Mouse (Mus musculus) intestine, embryonic 16.5 days (tissue): Measurements from ENCODE around the gene Unc13a. TPM values are rescaled to one million over a fixed set of nuclear protein-coding genes. Genes with fewer than 3 reads are reported as not detected.

Experiments used
- ATAC-seq: fragments of 200-750 bp; cut with Nextera tagmentation; 2 replicates; pipeline ENCODE4 v1.8.0; 2017; ENCODE audit warnings: moderate TSS enrichment, moderate library complexity
- H3K27ac ChIP-seq: fragments of 300-500 bp; sonication (generic); 2 replicates; pipeline ENCODE4 v1.5.1; 2014; ENCODE audit warnings: mild to moderate bottlenecking, low read length
- H3K27me3 ChIP-seq: fragments of 300-500 bp; sonication (generic); replicated peaks from 2 replicates; pipeline ENCODE4 v1.6.1; 2014; ENCODE audit warnings: low read length, control low read depth, mixed read lengths; ENCODE audit not compliant: control insufficient read depth, insufficient read depth
- H3K36me3 ChIP-seq: fragments of 300-500 bp; sonication (generic); 2 replicates; pipeline ENCODE4 v1.6.1; 2014; ENCODE audit warnings: low read length, control low read depth; ENCODE audit not compliant: control insufficient read depth, insufficient read depth
- H3K4me1 ChIP-seq: fragments of 300-500 bp; sonication (generic); 2 replicates; pipeline ENCODE4 v1.6.1; 2014; ENCODE audit warnings: low read length, control low read depth, mixed read lengths; ENCODE audit not compliant: control insufficient read depth, insufficient read depth
- H3K4me2 ChIP-seq: fragments of 300-500 bp; sonication (generic); 2 replicates; pipeline ENCODE4 v1.6.1; 2014; ENCODE audit warnings: low read depth, low read length, control low read depth
- H3K4me3 ChIP-seq: fragments of 300-500 bp; sonication (generic); 2 replicates; pipeline ENCODE4 v1.5.1; 2014; ENCODE audit warnings: mild to moderate bottlenecking, low read length
- H3K9ac ChIP-seq: fragments of 300-500 bp; sonication (generic); 2 replicates; pipeline ENCODE4 v1.6.1; 2014; ENCODE audit warnings: low read depth, low read length
- H3K9me3 ChIP-seq: fragments of 300-500 bp; sonication (generic); 2 replicates; pipeline ENCODE4 v1.6.1; 2016; ENCODE audit warnings: low read length, control low read depth; ENCODE audit not compliant: control insufficient read depth
- WGBS: fragments of 180-500 bp; shearing (Covaris S2); extraction: QIAGEN DNeasy Blood & Tissue Kit; methylation state at CpG from one replicate; pipeline ENCODE4 v1.1.7; 2014; 5-methylcytosine and 5-hydroxymethylcytosine counted together
- polyA plus RNA-seq: library from polyadenylated mRNA; unstranded; fragments of >200 nt; fragmentation: Nextera tagmentation; extraction: Ambion mirVana; gene quantifications from 2 replicates; pipeline ENCODE4 v1.2.1, GENCODE M21; 2015

Gene Unc13a
- polyA plus RNA-seq, 1 experiment from 2014 or later, result 0.98 TPM

- 0 out of 2 replicates have a peak overlapping the region, but pooled peaks have one; percentile 9 for H3K4me2 ChIP-seq
- peaks cover 11% of the 10 kb centered on the region for H3K27me3 ChIP-seq
- H3K9ac ChIP-seq, result no peak overlapping the region
- H3K27ac ChIP-seq, result no peak overlapping the region
- H3K9me3 ChIP-seq, result peaks cover 5% of the 10 kb centered on the region; the same call in 1 of the 2 replicates
- no peaks in the 10 kb centered on the region for H3K36me3 ChIP-seq
- 14% methylated on average over 18 of the region's 22 CpGs for WGBS
- H3K4me3 ChIP-seq, result no peak overlapping the region
- peaks cover 27% of the 10 kb centered on the region for H3K4me1 ChIP-seq
- no peak for ATAC-seq
Measured at GRCm38 (mm10) chr8:71633164-71633563, 38.4 kb downstream of the Unc13a start.

- ATAC-seq, result no peak
- Histone ChIP-seq H3K36me3 (no peaks in the 10 kb centered on the region), H3K4me2 (no peak overlapping the region), H3K9me3 (peaks cover 5% of the 10 kb centered on the region; the same call in 1 of the 2 replicates), H3K9ac (no peak overlapping the region), H3K4me3 (no peak overlapping the region), H3K4me1 (peaks cover 37% of the 10 kb centered on the region), H3K27me3 (peaks cover 8% of the 10 kb centered on the region), H3K27ac (no peak overlapping the region)
- 52% methylated on average over 2 of the region's 2 CpGs for WGBS
Measured at GRCm38 (mm10) chr8:71631897-71632296, 39.7 kb downstream of the Unc13a start.

GRCm38 (mm10) chr8:71630761-71631160 lies 40.8 kb downstream of the Unc13a start:
- Histone ChIP-seq H3K9me3 (peaks cover 5% of the 10 kb centered on the region; the same call in 1 of the 2 replicates), H3K27me3 (peaks cover 8% of the 10 kb centered on the region), H3K4me3 (no peak overlapping the region), H3K36me3 (no peaks in the 10 kb centered on the region), H3K4me1 (peaks cover 37% of the 10 kb centered on the region), H3K27ac (no peak overlapping the region), H3K9ac (no peak overlapping the region), H3K4me2 (no peak overlapping the region)
- WGBS, result 88% methylated on average over 6 of the region's 6 CpGs
- no peak for ATAC-seq

- H3K4me2 ChIP-seq, result peak overlapping the region; percentile 98
- peaks cover 6% of the 10 kb centered on the region for H3K27me3 ChIP-seq
- peak; percentile 31 for ATAC-seq
- H3K9ac ChIP-seq, result peak overlapping the region; percentile 81
- H3K4me3 ChIP-seq, result peak overlapping the region; percentile 65
- H3K36me3 ChIP-seq, result no peaks in the 10 kb centered on the region; the same call in 1 of the 2 replicates
- peak overlapping the region; percentile 48; the same call in 1 of the 2 replicates for H3K27ac ChIP-seq
- 3% methylated on average over 25 of the region's 25 CpGs for WGBS
- peaks cover 37% of the 10 kb centered on the region for H3K4me1 ChIP-seq
- peaks cover 5% of the 10 kb centered on the region; the same call in 1 of the 2 replicates for H3K9me3 ChIP-seq
Measured at GRCm38 (mm10) chr8:71629781-71630212, 41.8 kb downstream of the Unc13a start.

GRCm38 (mm10) chr8:71629096-71629697 lies 42.4 kb downstream of the Unc13a start:
- Histone ChIP-seq H3K4me3 (peak overlapping the region; percentile 65), H3K4me1 (peaks cover 31% of the 10 kb centered on the region), H3K27ac (peak overlapping the region; percentile 70), H3K4me2 (peak overlapping the region; percentile 98), H3K27me3 (peaks cover 6% of the 10 kb centered on the region), H3K9ac (peak overlapping the region; percentile 81), H3K36me3 (peaks cover 5% of the 10 kb centered on the region; the same call in 1 of the 2 replicates), H3K9me3 (peaks cover 5% of the 10 kb centered on the region; the same call in 1 of the 2 replicates)
- peak; percentile 89 for ATAC-seq
- WGBS, result under 1% methylated on average over 55 of the region's 55 CpGs

- H3K4me1 ChIP-seq, result peaks cover 25% of the 10 kb centered on the region
- peaks cover 8% of the 10 kb centered on the region; the same call in 1 of the 2 replicates for H3K9me3 ChIP-seq
- no peak for ATAC-seq
- 7% methylated on average over 16 of the region's 16 CpGs for WGBS
- peak overlapping the region; percentile 98 for H3K4me2 ChIP-seq
- H3K27me3 ChIP-seq, result peaks cover 6% of the 10 kb centered on the region; the same call in 1 of the 2 replicates
- H3K4me3 ChIP-seq, result peak overlapping the region; percentile 65
- peaks cover 9% of the 10 kb centered on the region for H3K36me3 ChIP-seq
- H3K27ac ChIP-seq, result peak overlapping the region; percentile 70
- peak overlapping the region; percentile 81 for H3K9ac ChIP-seq
Measured at GRCm38 (mm10) chr8:71628396-71629095, 43.0 kb downstream of the Unc13a start.

GRCm38 (mm10) chr8:71627265-71628099 lies 44.1 kb downstream of the Unc13a start:
- 49% methylated on average over 9 of the region's 9 CpGs for WGBS
- Histone ChIP-seq H3K4me2 (no peak overlapping the region), H3K27me3 (peaks cover 6% of the 10 kb centered on the region; the same call in 1 of the 2 replicates), H3K4me3 (no peak overlapping the region), H3K36me3 (peaks cover 20% of the 10 kb centered on the region), H3K4me1 (peaks cover 25% of the 10 kb centered on the region), H3K27ac (peak overlapping the region; percentile 46; the same call in 1 of the 2 replicates), H3K9ac (peak overlapping the region; percentile 35; the same call in 1 of the 2 replicates), H3K9me3 (peaks cover 12% of the 10 kb centered on the region)
- no peak for ATAC-seq

- no peak for ATAC-seq
- Histone ChIP-seq H3K4me1 (peaks cover 25% of the 10 kb centered on the region), H3K4me2 (no peak overlapping the region), H3K4me3 (no peak overlapping the region), H3K36me3 (peaks cover 27% of the 10 kb centered on the region), H3K9ac (no peak overlapping the region), H3K9me3 (peaks cover 18% of the 10 kb centered on the region), H3K27me3 (peaks cover 6% of the 10 kb centered on the region; the same call in 1 of the 2 replicates), H3K27ac (no peak overlapping the region)
- 86% methylated on average over 9 of the region's 9 CpGs for WGBS
Measured at GRCm38 (mm10) chr8:71626753-71627152, 44.8 kb downstream of the Unc13a start.
